Mouse (Mus musculus) lung, adult 2 months (tissue): ENCODE measurements around the gene Dock3.

Source experiments
- CTCF ChIP-seq: fragments of 200-500 bp; IDR thresholded peaks from 2 replicates; pipeline ENCODE4 v1.5.1; 2011; ENCODE audit warnings: mild to moderate bottlenecking, low read length, control low read depth; ENCODE audit not compliant: insufficient read depth
- POLR2A ChIP-seq: fragments of 200-500 bp; IDR thresholded peaks from 2 replicates; pipeline ENCODE4 v1.6.1; 2011; ENCODE audit warnings: low read depth, mild to moderate bottlenecking, control low read depth, low read length, borderline replicate concordance; ENCODE audit errors: extremely low read depth

- TF ChIP-seq CTCF (no peak), POLR2A (no peak)
Measured at GRCm38 (mm10) chr9:107235261-107235660, 3.6 kb upstream of the Dock3 start.
